Mouse (Mus musculus) hindbrain, embryonic 15.5 days (tissue): ENCODE results near the gene Myh9. TPM values are rescaled to one million over a fixed set of nuclear protein-coding genes. Genes with fewer than 3 reads are reported as not detected.
A peak's percentile ranks its signal among the peaks of the same experiment; 100 is the strongest.

Source experiments
- ATAC-seq: fragments of 200-750 bp; cut with Nextera tagmentation; 2 replicates; pipeline ENCODE4 v1.8.0; 2017; ENCODE audit warnings: low read depth, moderate number of reproducible peaks, moderate TSS enrichment; ENCODE audit not compliant: low FRiP score
- H3K27ac ChIP-seq: fragments of 300-500 bp; sonication (generic); replicated peaks from 2 replicates; pipeline ENCODE4 v1.5.1; 2015; ENCODE audit warnings: mild to moderate bottlenecking, inconsistent platforms
- H3K27me3 ChIP-seq: fragments of 300-500 bp; sonication (generic); 2 replicates; pipeline ENCODE4 v1.6.1; 2015; ENCODE audit warnings: control low read depth, inconsistent platforms
- H3K36me3 ChIP-seq: fragments of 300-500 bp; sonication (generic); 2 replicates; pipeline ENCODE4 v1.6.1; 2015; ENCODE audit warnings: control low read depth, inconsistent platforms
- H3K4me1 ChIP-seq: fragments of 300-500 bp; sonication (generic); replicated peaks from 2 replicates; pipeline ENCODE4 v1.6.1; 2015; ENCODE audit warnings: control low read depth, inconsistent platforms
- H3K4me2 ChIP-seq: fragments of 300-500 bp; sonication (generic); 2 replicates; pipeline ENCODE4 v1.6.1; 2015; ENCODE audit warnings: moderate library complexity, mild to moderate bottlenecking, inconsistent platforms
- H3K4me3 ChIP-seq: fragments of 300-500 bp; sonication (generic); 2 replicates; pipeline ENCODE4 v1.5.1; 2015; ENCODE audit warnings: mild to moderate bottlenecking, inconsistent platforms
- H3K9ac ChIP-seq: fragments of 300-500 bp; sonication (generic); 2 replicates; pipeline ENCODE4 v1.6.1; 2015; ENCODE audit warnings: inconsistent platforms
- H3K9me3 ChIP-seq: fragments of 300-500 bp; sonication (generic); 2 replicates; pipeline ENCODE4 v1.6.1; 2016; ENCODE audit warnings: control low read depth, inconsistent platforms
- WGBS: fragments of 180-500 bp; shearing (Covaris S2); methylation state at CpG from one replicate; pipeline ENCODE4 v1.1.7; 2015; 5-methylcytosine and 5-hydroxymethylcytosine counted together
- polyA plus RNA-seq: library from polyadenylated mRNA; unstranded; fragments of >200 nt; fragmentation: Nextera tagmentation; extraction: Ambion mirVana; gene quantifications from 2 replicates; pipeline ENCODE4 v1.2.1, GENCODE M21; 2015

Myh9 gene
- polyA plus RNA-seq, 1 experiment from 2014 or later: 11.8 TPM

GRCm38 (mm10) chr15:77830481-77831137, 11.4 kb downstream of the Myh9 start:
- 88% methylated on average over 5 of the region's 5 CpGs for WGBS
- no peak for ATAC-seq

GRCm38 (mm10) chr15:77829542-77829941, 12.4 kb downstream of the Myh9 start:
- Histone ChIP-seq H3K27me3 (no peaks in the 10 kb centered on the region), H3K4me3 (no peak overlapping the region), H3K9ac (no peak overlapping the region), H3K4me2 (no peak overlapping the region), H3K9me3 (no peaks in the 10 kb centered on the region), H3K4me1 (peaks cover 12% of the 10 kb centered on the region; the same call in 1 of the 2 replicates), H3K36me3 (no peaks in the 10 kb centered on the region), H3K27ac (no peak overlapping the region)
- WGBS: 85% methylated on average over 2 of the region's 2 CpGs
- no peak for ATAC-seq

More at GRCm38 (mm10) chr15:77830481-77831137, 11.4 kb downstream of the Myh9 start:
- H3K9me3 ChIP-seq: no peaks in the 10 kb centered on the region
- no peak overlapping the region for H3K4me3 ChIP-seq
- no peaks in the 10 kb centered on the region for H3K27me3 ChIP-seq
- H3K9ac ChIP-seq: no peak overlapping the region
- no peak overlapping the region for H3K4me2 ChIP-seq
- H3K36me3 ChIP-seq: no peaks in the 10 kb centered on the region
- peaks cover 13% of the 10 kb centered on the region for H3K4me1 ChIP-seq
- H3K27ac ChIP-seq: no peak overlapping the region

GRCm38 (mm10) chr15:77828910-77829309, 13.1 kb downstream of the Myh9 start:
- Histone ChIP-seq H3K4me3 (no peak overlapping the region), H3K27ac (no peak overlapping the region), H3K27me3 (no peaks in the 10 kb centered on the region), H3K9ac (no peak overlapping the region), H3K4me1 (peaks cover 12% of the 10 kb centered on the region; the same call in 1 of the 2 replicates), H3K9me3 (no peaks in the 10 kb centered on the region), H3K36me3 (no peaks in the 10 kb centered on the region), H3K4me2 (no peak overlapping the region)
- ATAC-seq: no peak
- WGBS: 93% methylated on average over 6 of the region's 6 CpGs

- no peaks in the 10 kb centered on the region for H3K36me3 ChIP-seq
- no peak overlapping the region for H3K4me2 ChIP-seq
- ATAC-seq: no peak
- no peak overlapping the region for H3K27ac ChIP-seq
- H3K9me3 ChIP-seq: no peaks in the 10 kb centered on the region
- peaks cover 15% of the 10 kb centered on the region; the same call in 1 of the 2 replicates for H3K4me1 ChIP-seq
- no peaks in the 10 kb centered on the region for H3K27me3 ChIP-seq
- H3K9ac ChIP-seq: no peak overlapping the region
- 97% methylated on average over 12 of the region's 12 CpGs for WGBS
- no peak overlapping the region for H3K4me3 ChIP-seq
Observed at GRCm38 (mm10) chr15:77828242-77828641, 13.7 kb downstream of the Myh9 start.

GRCm38 (mm10) chr15:77827794-77828193, 14.2 kb downstream of the Myh9 start:
- Histone ChIP-seq H3K27me3 (no peaks in the 10 kb centered on the region), H3K4me1 (peaks cover 15% of the 10 kb centered on the region; the same call in 1 of the 2 replicates), H3K9ac (no peak overlapping the region), H3K4me2 (no peak overlapping the region), H3K27ac (no peak overlapping the region), H3K9me3 (no peaks in the 10 kb centered on the region), H3K36me3 (no peaks in the 10 kb centered on the region), H3K4me3 (no peak overlapping the region)
- ATAC-seq: no peak
- 22% methylated on average over 6 of the region's 6 CpGs for WGBS

GRCm38 (mm10) chr15:77827379-77827778, 14.6 kb downstream of the Myh9 start:
- no peak for ATAC-seq
- Histone ChIP-seq H3K4me1 (peaks cover 15% of the 10 kb centered on the region), H3K4me3 (no peak overlapping the region), H3K36me3 (no peaks in the 10 kb centered on the region), H3K9ac (0 out of 2 replicates have a peak overlapping the region, but pooled peaks have one; percentile 1), H3K27ac (no peak overlapping the region), H3K9me3 (no peaks in the 10 kb centered on the region), H3K4me2 (no peak overlapping the region), H3K27me3 (no peaks in the 10 kb centered on the region)
- WGBS: 17% methylated on average over 7 of the region's 7 CpGs

GRCm38 (mm10) chr15:77825382-77825781, 16.6 kb downstream of the Myh9 start:
- H3K4me2 ChIP-seq: no peak overlapping the region
- no peak overlapping the region for H3K4me3 ChIP-seq
- WGBS: 100% methylated on average over 1 of the region's 1 CpGs
- H3K9ac ChIP-seq: no peak overlapping the region
- H3K9me3 ChIP-seq: no peaks in the 10 kb centered on the region
- ATAC-seq: no peak
- no peak overlapping the region for H3K27ac ChIP-seq
- no peaks in the 10 kb centered on the region for H3K27me3 ChIP-seq
- peaks cover 32% of the 10 kb centered on the region for H3K4me1 ChIP-seq
- H3K36me3 ChIP-seq: no peaks in the 10 kb centered on the region

- Histone ChIP-seq H3K9me3 (no peaks in the 10 kb centered on the region), H3K27me3 (no peaks in the 10 kb centered on the region), H3K4me1 (peaks cover 38% of the 10 kb centered on the region), H3K9ac (no peak overlapping the region), H3K4me2 (no peak overlapping the region), H3K27ac (no peak overlapping the region), H3K4me3 (no peak overlapping the region), H3K36me3 (no peaks in the 10 kb centered on the region)
- no peak for ATAC-seq
- WGBS: 100% methylated on average over 1 of the region's 1 CpGs
Observed at GRCm38 (mm10) chr15:77824321-77824720, 17.7 kb downstream of the Myh9 start.

- no peak for ATAC-seq
- Histone ChIP-seq H3K4me2 (no peak overlapping the region), H3K4me3 (no peak overlapping the region), H3K36me3 (no peaks in the 10 kb centered on the region), H3K27ac (no peak overlapping the region), H3K9ac (no peak overlapping the region), H3K9me3 (no peaks in the 10 kb centered on the region), H3K4me1 (peaks cover 38% of the 10 kb centered on the region), H3K27me3 (no peaks in the 10 kb centered on the region)
- whole genome bisulfite sequencing: 68% methylated on average over 3 of the region's 3 CpGs
Observed at GRCm38 (mm10) chr15:77823634-77824033, 18.3 kb downstream of the Myh9 start.

- H3K9me3 ChIP-seq: no peaks in the 10 kb centered on the region
- no peaks in the 10 kb centered on the region for H3K36me3 ChIP-seq
- H3K4me2 ChIP-seq: no peak overlapping the region
- WGBS: 78% methylated on average over 6 of the region's 6 CpGs
- H3K4me1 ChIP-seq: peaks cover 41% of the 10 kb centered on the region
- no peak overlapping the region for H3K4me3 ChIP-seq
- no peak overlapping the region for H3K9ac ChIP-seq
- no peaks in the 10 kb centered on the region for H3K27me3 ChIP-seq
- no peak overlapping the region for H3K27ac ChIP-seq
- ATAC-seq: no peak
Observed at GRCm38 (mm10) chr15:77823196-77823595, 18.8 kb downstream of the Myh9 start.

- H3K4me3 ChIP-seq: no peak overlapping the region
- no peaks in the 10 kb centered on the region for H3K27me3 ChIP-seq
- WGBS: 65% methylated on average over 2 of the region's 2 CpGs
- H3K27ac ChIP-seq: no peak overlapping the region
- no peaks in the 10 kb centered on the region for H3K36me3 ChIP-seq
- no peak for ATAC-seq
- no peak overlapping the region for H3K4me2 ChIP-seq
- peaks cover 41% of the 10 kb centered on the region for H3K4me1 ChIP-seq
- no peaks in the 10 kb centered on the region for H3K9me3 ChIP-seq
- H3K9ac ChIP-seq: no peak overlapping the region
Observed at GRCm38 (mm10) chr15:77822671-77823070, 19.3 kb downstream of the Myh9 start.

GRCm38 (mm10) chr15:77822057-77822466, 19.9 kb downstream of the Myh9 start:
- H3K9me3 ChIP-seq: no peaks in the 10 kb centered on the region
- no peak overlapping the region for H3K4me3 ChIP-seq
- no peaks in the 10 kb centered on the region for H3K27me3 ChIP-seq
- 72% methylated on average over 5 of the region's 5 CpGs for WGBS
- H3K27ac ChIP-seq: no peak overlapping the region
- no peak overlapping the region for H3K9ac ChIP-seq
- no peak for ATAC-seq
- H3K4me2 ChIP-seq: no peak overlapping the region
- no peaks in the 10 kb centered on the region for H3K36me3 ChIP-seq
- peaks cover 41% of the 10 kb centered on the region for H3K4me1 ChIP-seq

- no peaks in the 10 kb centered on the region for H3K27me3 ChIP-seq
- no peak overlapping the region for H3K4me2 ChIP-seq
- H3K9ac ChIP-seq: no peak overlapping the region
- 64% methylated on average over 7 of the region's 7 CpGs for WGBS
- H3K9me3 ChIP-seq: no peaks in the 10 kb centered on the region
- no peaks in the 10 kb centered on the region for H3K36me3 ChIP-seq
- H3K4me1 ChIP-seq: peaks cover 45% of the 10 kb centered on the region
- no peak overlapping the region for H3K27ac ChIP-seq
- H3K4me3 ChIP-seq: no peak overlapping the region
- ATAC-seq: no peak
Observed at GRCm38 (mm10) chr15:77821424-77821823, 20.6 kb downstream of the Myh9 start.
